Mouse (Mus musculus): ENCODE data around the gene Runx1. TPM values are rescaled to one million over a fixed set of nuclear protein-coding genes. Genes with fewer than 3 reads are reported as not detected.
A peak's percentile ranks its signal among the peaks of the same experiment; 100 is the strongest.

Gene Runx1
- polyA plus RNA-seq, 1 experiment from 2014 or later, result 0.30 TPM

DNA sequence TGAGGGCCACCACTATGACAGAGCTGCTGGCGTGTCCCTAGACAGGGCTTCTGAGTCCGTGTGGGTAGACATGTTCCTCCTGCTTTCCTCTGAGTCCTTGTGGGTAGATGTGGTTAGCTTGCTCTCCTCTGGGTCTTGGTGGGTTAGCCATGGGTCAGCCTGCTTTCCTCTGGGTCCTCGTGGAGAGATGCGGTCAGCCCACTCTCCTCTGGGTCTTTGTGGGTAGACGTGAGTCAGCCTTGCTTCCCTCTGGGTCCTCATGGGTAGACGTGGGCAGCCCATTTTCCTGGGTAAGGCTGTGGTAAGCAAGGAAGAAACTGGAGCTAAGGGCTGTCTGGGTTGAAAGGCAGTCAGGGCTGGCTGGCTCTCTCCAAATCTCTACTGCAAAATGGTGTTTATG, 26.3 kb upstream of the Runx1 start:
- no peaks in the 10 kb centered on the region for H3K36me3 ChIP-seq (ENCODE audit: poor library complexity, severe bottlenecking)
- H3K4me3 ChIP-seq, result no peak overlapping the region
- no peak overlapping the region for H3K4me2 ChIP-seq
- H3K9ac ChIP-seq, result no peak overlapping the region
- ATAC-seq, result no peak
- no peaks in the 10 kb centered on the region for H3K27me3 ChIP-seq
- H3K27ac ChIP-seq, result no peak overlapping the region
- 89% methylated on average over 6 of the region's 6 CpGs for WGBS
- no peaks in the 10 kb centered on the region for H3K4me1 ChIP-seq
- no peaks in the 10 kb centered on the region for H3K9me3 ChIP-seq (replicated peaks)

DNA sequence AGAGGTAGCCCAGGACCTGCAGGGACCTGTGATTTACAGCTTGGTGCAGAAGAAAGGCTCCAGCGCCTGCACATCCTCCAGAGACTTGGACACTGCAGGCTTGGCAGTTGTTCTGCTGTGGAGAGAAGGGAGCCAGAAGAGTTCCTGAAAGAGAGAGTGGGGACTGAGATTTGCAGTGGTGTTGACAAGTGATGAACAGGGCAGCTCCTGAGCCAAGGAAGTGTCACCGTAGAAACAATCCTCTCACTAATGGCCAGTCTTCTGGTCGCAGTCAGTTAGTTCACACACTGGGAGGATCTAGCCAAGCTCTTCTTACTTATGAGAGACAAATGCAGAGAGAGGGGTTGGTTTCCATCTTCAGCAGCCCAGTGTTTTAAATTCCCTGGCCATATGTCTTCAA, 24.5 kb upstream of the Runx1 start:
- 87% methylated on average over 3 of the region's 3 CpGs for WGBS
- H3K4me2 ChIP-seq, result no peak overlapping the region
- H3K27me3 ChIP-seq, result no peaks in the 10 kb centered on the region
- H3K9ac ChIP-seq, result no peak overlapping the region
- H3K9me3 ChIP-seq (replicated peaks), result no peaks in the 10 kb centered on the region
- no peaks in the 10 kb centered on the region for H3K4me1 ChIP-seq
- no peak overlapping the region for H3K27ac ChIP-seq
- H3K4me3 ChIP-seq, result no peak overlapping the region
- H3K36me3 ChIP-seq (ENCODE audit: poor library complexity, severe bottlenecking), result no peaks in the 10 kb centered on the region
- no peak for ATAC-seq

DNA sequence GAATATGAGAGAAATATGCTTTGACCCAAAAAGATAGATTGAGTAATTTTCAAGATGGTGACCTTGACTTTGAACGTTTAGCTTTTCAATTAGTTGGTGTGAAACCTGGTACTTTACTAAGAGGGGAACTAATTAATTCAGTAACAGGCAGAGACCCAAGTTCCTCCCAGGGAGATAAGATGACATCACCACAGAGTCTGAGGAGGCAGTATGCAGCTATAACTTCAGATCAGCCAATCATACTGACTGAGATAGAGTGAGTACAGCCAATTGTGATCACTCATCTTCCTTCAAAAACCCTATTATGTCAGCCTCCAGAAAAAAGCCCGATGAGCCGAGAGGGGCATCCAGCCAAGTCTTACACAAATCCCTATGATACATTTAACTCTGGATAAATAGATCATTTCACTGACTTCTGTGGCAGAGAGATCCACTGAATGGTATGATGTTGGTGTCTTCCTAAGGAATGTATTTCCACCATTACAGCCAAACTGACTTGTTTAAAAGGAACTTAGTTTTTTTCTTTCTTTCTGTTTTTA, 21.9 kb upstream of the Runx1 start:
- H3K27ac ChIP-seq, result no peak overlapping the region
- no peak for ATAC-seq
- no peak overlapping the region for H3K9ac ChIP-seq
- no peaks in the 10 kb centered on the region for H3K27me3 ChIP-seq
- no peaks in the 10 kb centered on the region for H3K9me3 ChIP-seq (replicated peaks)
- no peak overlapping the region for H3K4me2 ChIP-seq
- no peak overlapping the region for H3K4me3 ChIP-seq
- H3K4me1 ChIP-seq, result no peaks in the 10 kb centered on the region
- 71% methylated on average over 3 of the region's 3 CpGs for WGBS
- no peaks in the 10 kb centered on the region for H3K36me3 ChIP-seq (ENCODE audit: poor library complexity, severe bottlenecking)

DNA sequence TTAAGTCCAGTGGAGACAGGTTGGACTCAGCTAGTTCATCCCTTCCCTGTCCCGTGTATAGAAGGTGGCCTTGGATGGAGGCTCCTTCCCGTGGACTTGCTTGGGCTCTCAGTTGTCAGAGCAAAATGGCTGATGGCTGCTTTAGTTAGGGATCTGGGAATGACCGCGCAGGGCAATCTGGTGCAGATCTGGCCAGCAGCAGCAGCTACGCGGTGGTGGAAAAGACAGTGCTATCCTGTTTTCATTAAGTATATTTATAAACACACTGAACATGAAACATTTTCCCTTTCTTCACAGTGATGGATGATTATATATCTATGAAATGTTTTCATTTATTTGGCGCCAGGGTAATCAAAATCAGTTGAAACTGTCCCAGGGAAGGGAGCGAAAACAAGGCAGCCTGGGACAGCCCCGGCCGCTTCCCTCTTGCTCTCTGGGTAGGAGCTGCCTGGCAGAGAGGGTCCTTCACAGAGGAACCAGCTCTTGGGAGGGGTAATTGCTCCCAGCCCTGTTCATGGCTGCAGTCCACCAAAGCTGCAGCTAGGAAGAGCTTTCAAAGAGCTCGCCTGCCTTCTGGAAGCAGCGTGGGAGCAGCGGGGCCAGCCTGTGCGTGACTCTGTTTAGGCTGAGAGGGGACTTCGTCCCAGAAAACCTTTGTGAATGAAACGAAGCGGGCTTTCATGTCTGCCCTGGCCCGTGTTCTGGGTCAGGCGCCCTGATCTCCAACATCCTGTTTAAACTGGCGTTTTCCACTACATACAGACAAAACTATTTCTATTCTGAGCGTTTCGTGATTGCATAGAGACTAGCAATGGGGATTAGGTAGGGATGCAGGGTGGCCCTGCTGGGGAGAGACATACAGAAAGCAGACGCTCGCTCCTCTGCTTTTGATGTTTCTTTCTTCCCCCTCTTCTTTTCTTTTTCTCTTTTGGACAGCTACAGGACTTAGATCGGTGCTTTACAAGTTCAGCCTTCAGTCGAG, 19.6 kb upstream of the Runx1 start:
- Histone ChIP-seq H3K27me3 (no peaks in the 10 kb centered on the region), H3K4me3 (no peak overlapping the region), H3K9ac (no peak overlapping the region), H3K4me1 (no peaks in the 10 kb centered on the region), H3K36me3 (ENCODE audit: poor library complexity, severe bottlenecking) (no peaks in the 10 kb centered on the region), H3K9me3 (replicated peaks) (no peaks in the 10 kb centered on the region), H3K27ac (no peak overlapping the region), H3K4me2 (peak overlapping the region; percentile 31)
- 0 out of 2 replicates have a peak, but pooled peaks have one; percentile 38 for ATAC-seq
- 42% methylated on average over 26 of the region's 26 CpGs for WGBS

DNA sequence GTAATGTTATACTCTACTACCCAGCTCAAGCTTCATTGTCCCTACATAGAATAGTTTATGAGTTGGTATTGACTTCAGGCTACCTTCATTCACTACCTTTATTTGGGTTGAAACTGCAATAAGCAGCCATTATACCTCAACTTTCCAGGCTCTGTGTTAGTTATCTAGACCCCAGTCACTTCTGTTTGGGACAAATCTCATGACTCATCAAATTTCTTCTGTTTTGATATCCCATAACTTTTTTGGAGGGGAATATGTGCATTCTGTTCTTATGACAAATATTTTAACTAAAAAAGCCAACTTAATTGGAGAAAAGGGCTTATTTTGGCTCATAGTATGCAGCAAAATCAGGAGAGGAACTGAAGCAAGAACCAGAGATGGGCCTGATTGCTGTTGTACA, 12.8 kb upstream of the Runx1 start:
- Histone ChIP-seq H3K4me1 (no peaks in the 10 kb centered on the region), H3K9ac (no peak overlapping the region), H3K36me3 (ENCODE audit: poor library complexity, severe bottlenecking) (no peaks in the 10 kb centered on the region), H3K27ac (no peak overlapping the region), H3K27me3 (no peaks in the 10 kb centered on the region), H3K4me3 (no peak overlapping the region), H3K9me3 (replicated peaks) (no peaks in the 10 kb centered on the region), H3K4me2 (no peak overlapping the region)
- no peak for ATAC-seq

DNA sequence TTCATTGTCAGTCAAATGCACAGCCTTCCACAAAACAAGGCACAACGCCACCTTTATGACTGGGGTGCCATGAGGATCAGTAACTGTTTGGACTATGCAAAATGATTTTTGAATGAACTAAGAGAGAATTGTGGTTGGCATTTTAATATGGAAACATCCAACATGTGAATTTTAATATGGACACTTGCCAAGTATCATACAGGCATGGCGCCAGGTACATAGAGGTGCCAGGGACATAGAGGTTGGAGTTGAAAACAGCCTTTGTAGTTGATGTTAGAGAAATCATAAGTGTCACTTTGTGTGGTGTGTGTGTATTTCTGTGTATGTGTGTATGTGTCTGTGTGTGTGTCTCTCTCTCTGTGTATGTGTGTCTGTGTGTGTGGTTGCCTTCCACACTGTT, 5.4 kb upstream of the Runx1 start:
- Histone ChIP-seq H3K9ac (no peak overlapping the region), H3K4me1 (peaks cover 23% of the 10 kb centered on the region), H3K9me3 (replicated peaks) (no peaks in the 10 kb centered on the region), H3K4me2 (no peak overlapping the region), H3K27ac (no peak overlapping the region), H3K36me3 (ENCODE audit: poor library complexity, severe bottlenecking) (no peaks in the 10 kb centered on the region), H3K4me3 (no peak overlapping the region), H3K27me3 (no peaks in the 10 kb centered on the region)
- 89% methylated on average over 2 of the region's 2 CpGs for WGBS
- ATAC-seq, result no peak

DNA sequence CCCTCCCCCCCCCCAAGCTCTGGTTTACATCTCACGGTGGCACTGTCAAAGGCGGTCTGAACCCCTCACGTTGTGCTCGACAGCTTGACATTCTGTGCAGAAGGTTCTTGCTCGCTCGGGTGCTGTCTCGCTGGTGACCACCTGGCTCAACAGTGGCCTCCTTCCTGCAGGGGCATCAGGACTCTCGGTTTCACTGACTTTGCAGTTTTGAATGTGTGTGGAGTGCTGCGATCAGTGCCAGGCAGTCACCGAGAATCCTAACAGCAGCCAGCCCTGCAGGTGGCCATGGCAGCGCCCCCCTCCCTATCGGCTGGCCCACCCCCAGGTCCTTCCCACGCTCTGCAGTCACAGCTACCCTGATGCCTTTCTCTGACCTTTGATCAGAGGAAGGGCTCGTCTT, 4.5 kb upstream of the Runx1 start:
- Histone ChIP-seq H3K4me1 (peaks cover 23% of the 10 kb centered on the region), H3K27me3 (no peaks in the 10 kb centered on the region), H3K4me2 (no peak overlapping the region), H3K9me3 (replicated peaks) (no peaks in the 10 kb centered on the region), H3K4me3 (no peak overlapping the region), H3K36me3 (ENCODE audit: poor library complexity, severe bottlenecking) (no peaks in the 10 kb centered on the region), H3K27ac (no peak overlapping the region), H3K9ac (no peak overlapping the region)
- 44% methylated on average over 14 of the region's 14 CpGs for WGBS
- no peak for ATAC-seq

DNA sequence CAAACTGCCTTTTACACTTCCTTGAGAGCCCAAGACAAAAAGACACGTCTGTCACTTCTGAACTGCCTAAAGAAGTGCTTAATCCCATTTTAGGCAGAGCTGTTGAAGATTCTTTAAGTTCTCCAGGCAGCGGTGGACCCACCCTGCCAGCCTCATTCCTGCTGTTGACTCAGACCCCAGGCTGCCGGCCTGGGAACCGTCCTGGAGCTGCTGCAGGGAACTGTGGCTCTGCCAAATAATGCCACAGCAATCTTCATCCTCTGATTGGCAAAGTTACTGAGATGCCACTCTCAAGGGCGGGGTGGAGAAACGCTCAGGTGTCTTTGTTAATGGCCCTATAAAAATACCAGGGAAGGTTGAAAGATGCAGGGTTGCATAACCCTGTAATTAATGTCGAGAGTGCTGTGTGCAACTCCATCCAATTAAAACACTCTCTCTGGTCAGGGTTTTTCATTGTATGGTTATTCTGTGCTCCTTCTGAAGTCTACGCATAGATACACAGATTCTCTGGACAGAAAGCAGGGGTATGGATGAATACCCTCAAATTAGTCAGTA, 2.4 kb upstream of the Runx1 start:
- H3K4me3 ChIP-seq, result no peak overlapping the region
- no peak overlapping the region for H3K4me2 ChIP-seq
- ATAC-seq, result no peak
- H3K36me3 ChIP-seq (ENCODE audit: poor library complexity, severe bottlenecking), result no peaks in the 10 kb centered on the region
- 20% methylated on average over 8 of the region's 8 CpGs for WGBS
- no peak overlapping the region for H3K9ac ChIP-seq
- H3K9me3 ChIP-seq (replicated peaks), result no peaks in the 10 kb centered on the region
- H3K27ac ChIP-seq, result no peak overlapping the region
- peaks cover 25% of the 10 kb centered on the region for H3K4me1 ChIP-seq
- H3K27me3 ChIP-seq, result no peaks in the 10 kb centered on the region

DNA sequence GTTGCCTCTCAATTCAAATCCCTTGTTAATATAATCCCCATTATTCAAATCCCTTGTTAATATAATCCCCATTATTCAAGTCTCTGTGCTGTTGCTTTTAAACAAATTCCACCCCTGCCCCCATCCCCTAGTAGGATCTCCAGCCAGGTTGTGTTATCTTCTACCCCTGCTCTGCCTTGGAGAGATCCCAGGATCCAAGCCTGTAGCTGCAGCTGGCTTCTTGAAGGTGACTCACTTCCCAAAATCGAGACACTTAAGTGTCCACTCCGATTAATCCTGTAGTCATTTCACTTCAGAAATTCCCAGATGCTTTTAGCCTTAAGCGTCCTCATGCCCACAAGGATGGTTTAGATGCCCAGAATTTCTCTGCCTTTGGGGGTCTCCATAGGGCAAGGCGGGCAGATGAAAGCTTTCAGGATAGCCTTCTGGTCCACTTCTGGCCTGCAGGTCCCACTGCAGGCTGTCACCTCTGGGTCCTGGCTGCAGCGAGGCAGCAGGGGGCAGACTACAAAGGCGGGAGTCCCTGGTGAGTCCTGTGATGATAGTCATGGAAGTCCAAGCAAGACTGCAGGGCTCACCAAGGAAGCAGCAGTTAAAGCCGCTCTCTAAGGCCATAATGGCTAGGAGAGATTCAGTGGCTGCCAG, 1.8 kb upstream of the Runx1 start:
- WGBS, result 56% methylated on average over 7 of the region's 7 CpGs
- no peak overlapping the region for H3K9ac ChIP-seq
- H3K27ac ChIP-seq, result no peak overlapping the region
- no peaks in the 10 kb centered on the region for H3K36me3 ChIP-seq (ENCODE audit: poor library complexity, severe bottlenecking)
- no peaks in the 10 kb centered on the region for H3K9me3 ChIP-seq (replicated peaks)
- H3K4me1 ChIP-seq, result peaks cover 27% of the 10 kb centered on the region
- ATAC-seq, result no peak
- H3K27me3 ChIP-seq, result no peaks in the 10 kb centered on the region
- H3K4me3 ChIP-seq, result no peak overlapping the region
- no peak overlapping the region for H3K4me2 ChIP-seq

DNA sequence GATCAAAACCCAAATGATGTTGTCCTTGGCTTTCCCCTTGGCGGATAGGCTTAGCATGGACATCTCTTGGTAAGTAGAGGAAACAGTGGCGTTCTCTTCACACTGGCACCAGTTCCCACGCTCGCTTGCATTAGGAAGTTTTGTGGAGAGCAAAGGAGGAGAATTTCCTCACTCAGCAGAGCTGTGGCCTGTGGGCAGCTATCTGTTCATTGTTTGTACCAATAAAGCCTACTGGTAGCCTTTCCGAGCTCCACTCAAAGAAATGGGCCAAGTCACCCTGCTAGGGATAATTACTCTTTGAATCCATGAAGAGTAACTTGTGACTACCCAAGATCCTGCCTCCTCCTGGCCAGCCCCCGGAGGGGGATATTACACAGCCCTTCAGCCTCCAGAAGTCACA, 734 bp upstream of the Runx1 start:
- Histone ChIP-seq H3K4me3 (no peak overlapping the region), H3K27me3 (no peaks in the 10 kb centered on the region; the same call in 1 of the 2 replicates), H3K4me1 (peaks cover 27% of the 10 kb centered on the region), H3K36me3 (ENCODE audit: poor library complexity, severe bottlenecking) (no peaks in the 10 kb centered on the region), H3K9ac (no peak overlapping the region), H3K27ac (no peak overlapping the region), H3K4me2 (no peak overlapping the region), H3K9me3 (replicated peaks) (no peaks in the 10 kb centered on the region)
- WGBS, result 84% methylated on average over 6 of the region's 6 CpGs
- no peak for ATAC-seq

DNA sequence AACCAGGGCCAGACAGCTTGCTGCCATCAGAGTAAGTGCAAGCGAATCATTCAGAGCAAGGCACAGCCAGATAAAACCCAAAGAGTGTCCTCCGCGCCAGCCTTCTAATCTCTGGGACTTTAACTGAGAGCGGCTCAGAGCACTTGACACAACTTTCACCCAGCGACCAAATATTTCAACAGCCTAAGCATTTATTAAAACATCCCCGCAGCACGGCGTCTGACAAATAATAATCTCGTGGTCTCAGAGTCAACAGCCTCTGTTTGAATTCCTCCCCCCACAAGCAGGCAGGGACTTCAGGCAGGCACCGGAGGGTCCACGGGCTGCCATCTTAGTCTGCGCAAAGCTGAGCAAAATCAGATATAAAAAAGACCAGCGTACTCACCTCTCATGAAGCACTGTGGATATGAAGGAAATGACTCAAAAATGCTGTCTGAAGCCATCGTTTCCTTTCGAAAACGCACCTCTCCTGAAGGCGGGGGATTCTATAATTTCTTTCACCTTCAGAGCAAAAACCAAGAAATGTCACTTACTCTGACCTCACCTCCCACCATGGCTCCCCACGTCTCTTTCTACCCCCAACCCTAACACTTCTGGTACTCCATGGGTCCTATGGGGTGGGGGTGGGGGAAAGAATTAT, 625 bp downstream of the Runx1 start:
- H3K4me2 ChIP-seq, result no peak overlapping the region
- H3K9ac ChIP-seq, result no peak overlapping the region
- H3K27me3 ChIP-seq, result no peaks in the 10 kb centered on the region; the same call in 1 of the 2 replicates
- WGBS, result 92% methylated on average over 18 of the region's 18 CpGs
- peaks cover 22% of the 10 kb centered on the region for H3K4me1 ChIP-seq
- no peaks in the 10 kb centered on the region for H3K36me3 ChIP-seq (ENCODE audit: poor library complexity, severe bottlenecking)
- no peak overlapping the region for H3K4me3 ChIP-seq
- ATAC-seq, result no peak
- H3K27ac ChIP-seq, result no peak overlapping the region
- H3K9me3 ChIP-seq (replicated peaks), result no peaks in the 10 kb centered on the region

DNA sequence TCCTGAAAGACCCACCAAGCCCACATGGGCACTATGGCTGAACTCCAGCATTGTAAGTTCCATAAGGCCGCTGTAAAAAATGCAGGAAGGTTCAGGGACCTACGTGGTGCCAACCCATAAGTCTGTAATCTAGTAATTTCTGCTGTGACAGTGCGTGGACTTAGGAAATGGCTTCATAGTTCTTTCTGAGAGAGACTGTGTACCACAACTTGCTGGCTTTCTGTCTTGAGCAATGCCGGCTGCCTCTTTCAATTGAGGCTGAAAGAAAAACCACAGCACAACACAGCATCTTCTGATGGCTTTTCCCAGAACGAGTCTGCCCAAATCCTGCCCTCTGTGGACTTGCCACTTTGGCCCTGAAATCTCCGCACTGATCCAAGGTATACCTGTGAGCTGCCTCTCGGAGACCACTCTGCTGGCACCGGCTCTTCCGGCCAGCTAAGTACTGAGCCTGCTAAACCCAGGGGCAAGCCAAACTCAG, 1.2 kb downstream of the Runx1 start:
- Histone ChIP-seq H3K9ac (no peak overlapping the region), H3K4me3 (no peak overlapping the region), H3K36me3 (ENCODE audit: poor library complexity, severe bottlenecking) (no peaks in the 10 kb centered on the region), H3K4me2 (no peak overlapping the region), H3K27me3 (no peaks in the 10 kb centered on the region; the same call in 1 of the 2 replicates), H3K4me1 (peaks cover 18% of the 10 kb centered on the region), H3K9me3 (replicated peaks) (no peaks in the 10 kb centered on the region), H3K27ac (no peak overlapping the region)
- 91% methylated on average over 9 of the region's 9 CpGs for WGBS
- ATAC-seq, result no peak
